Mouse (Mus musculus) 3134 (cell line): ENCODE results near the gene Abhd14a.
A peak's percentile ranks its signal among the peaks of the same experiment; 100 is the strongest.

ENCODE experiments used
- DNase-seq: peaks from one replicate; pipeline ENCODE4 v3.0.0-alpha.2; 2011; ENCODE audit warnings: low spot score; ENCODE audit not compliant: insufficient read length; ENCODE audit errors: extremely low read depth

The Abhd14a gene

DNA sequence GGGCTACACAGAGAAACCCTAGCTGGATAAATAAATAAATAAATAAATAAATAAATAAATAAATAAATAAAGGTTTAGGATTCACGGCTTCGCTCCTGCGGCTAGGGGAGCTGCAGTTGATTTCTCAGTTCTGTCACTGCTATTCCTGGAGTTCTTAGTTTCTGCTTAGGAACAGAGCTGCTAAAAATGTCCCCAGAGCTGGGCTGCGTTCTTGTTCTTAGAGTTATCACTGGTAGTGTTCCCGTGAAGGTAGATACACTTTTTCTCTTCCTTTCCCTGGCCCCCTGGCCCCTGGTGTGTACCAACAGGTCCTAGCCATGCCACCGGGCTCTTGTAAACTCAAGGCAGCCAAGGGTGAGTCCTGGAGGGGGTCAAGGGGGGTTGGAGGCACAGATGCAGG, 30.7 kb downstream of the Abhd14a start:
- no peak for DNase-seq

DNA sequence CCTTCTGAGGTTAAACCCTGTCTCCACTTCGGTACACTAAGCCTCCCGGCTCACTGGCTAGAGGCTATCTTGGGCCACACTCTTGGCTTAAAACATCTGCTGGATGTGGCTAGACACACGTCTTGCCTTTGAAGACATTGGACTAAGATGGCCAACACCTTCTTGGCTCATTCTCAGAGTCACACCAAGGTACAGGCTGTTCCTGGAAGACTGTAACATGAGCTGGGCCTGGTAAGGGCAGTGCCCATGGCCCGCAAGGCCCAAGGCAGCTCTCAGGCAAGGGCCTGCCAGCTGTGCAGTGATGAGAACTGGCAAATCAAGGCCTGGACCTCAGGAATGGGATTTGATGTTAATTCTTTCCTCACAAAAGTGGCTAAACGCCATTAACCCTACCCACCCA, 33.9 kb downstream of the Abhd14a start:
- no peak for DNase-seq

GRCm38 (mm10) chr9:106412210-106412609, 35.3 kb downstream of the Abhd14a start:
- DNase-seq, result no peak

DNA sequence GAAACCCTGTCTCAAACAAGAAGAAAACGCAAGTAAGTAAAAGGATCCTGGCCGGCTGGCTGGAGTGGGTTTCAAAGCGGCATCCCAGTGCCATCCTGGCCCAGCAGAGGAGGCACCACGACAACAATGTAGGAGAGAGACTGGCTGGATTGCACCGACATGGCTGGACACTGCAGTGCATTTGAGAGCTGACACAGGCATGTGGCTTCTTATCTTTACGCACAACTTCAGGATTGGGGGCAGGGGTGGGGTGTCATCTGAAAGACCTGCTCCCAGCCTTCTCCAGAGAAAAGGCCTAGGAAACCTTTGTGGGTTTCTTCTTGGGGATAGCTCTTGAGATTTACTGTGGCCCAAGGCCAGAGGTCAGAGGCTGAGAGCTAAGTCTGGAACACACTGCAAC, 35.7 kb downstream of the Abhd14a start:
- DNase-seq, result no peak

DNA sequence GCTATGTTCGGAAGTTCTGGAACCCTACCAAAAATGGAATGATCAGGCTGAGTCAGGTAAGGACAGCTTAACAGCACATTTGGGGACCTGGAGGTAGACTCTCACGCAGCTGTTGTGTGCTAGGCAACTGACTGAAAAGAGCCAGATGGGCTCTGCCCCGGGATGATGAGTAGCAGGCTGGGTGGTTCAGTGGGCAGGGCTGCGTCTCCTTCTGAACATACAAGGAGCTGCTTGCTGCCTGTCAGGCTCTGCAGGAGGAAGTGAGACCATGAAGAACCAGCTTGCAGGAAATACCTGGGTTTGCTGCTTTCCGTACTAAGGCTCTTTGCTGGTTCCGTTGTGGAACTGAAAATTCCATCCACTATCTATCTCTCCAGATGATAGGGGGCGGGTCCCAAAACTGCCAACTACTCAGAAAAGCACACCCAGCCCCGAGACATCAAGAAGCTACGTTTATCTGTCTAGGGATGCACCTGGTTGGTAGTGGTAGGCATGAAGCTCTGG, 36.3 kb downstream of the Abhd14a start:
- no peak for DNase-seq

DNA sequence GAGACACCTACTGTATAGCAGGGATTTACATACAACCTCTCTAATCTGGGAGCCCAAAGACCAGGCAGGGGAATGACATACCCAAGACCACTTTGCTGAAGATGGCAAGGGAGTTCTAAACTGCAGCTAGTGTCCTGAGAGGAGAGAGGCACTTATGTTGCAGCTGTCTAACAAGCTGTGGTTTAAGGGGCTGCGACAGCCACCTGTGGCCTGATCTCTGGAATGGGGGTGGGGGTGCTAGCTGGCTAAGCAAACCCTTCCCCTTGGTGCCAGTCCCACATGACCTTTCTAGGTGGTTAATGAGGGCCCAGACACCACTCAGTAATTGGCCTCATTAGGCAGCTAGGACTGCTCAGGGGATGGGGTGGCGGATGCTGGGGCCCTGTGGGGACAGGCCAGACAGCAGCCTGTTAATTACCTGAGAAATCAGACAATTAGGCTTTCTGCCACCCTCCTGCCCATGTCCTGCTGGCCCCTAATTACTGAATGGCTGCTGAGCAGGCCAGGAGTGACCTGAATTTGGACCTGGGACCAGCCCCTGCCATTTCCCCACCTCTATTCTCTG, 37.3 kb downstream of the Abhd14a start:
- no peak for DNase-seq

DNA sequence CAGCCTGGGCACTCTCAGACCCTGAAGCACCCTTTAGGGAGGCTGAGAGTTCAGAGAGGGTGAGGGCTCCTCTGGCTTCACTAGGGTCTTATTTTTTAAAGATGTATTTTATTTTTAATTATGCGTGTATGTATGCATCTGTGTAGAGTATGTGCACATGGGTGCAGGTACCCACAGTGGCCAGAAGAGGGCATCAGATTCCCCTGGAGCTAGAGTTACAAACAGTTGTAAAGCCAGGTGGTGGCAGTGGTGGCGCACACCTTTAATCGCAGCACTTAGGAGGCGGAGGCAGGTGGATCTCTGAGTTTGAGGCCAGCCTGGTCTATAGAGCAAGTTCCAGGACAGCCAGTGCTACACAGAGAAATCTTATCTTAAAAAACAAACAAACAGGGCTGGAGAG, 38.4 kb downstream of the Abhd14a start:
- no peak for DNase-seq

- DNase-seq, result no peak
Observed at GRCm38 (mm10) chr9:106406443-106407078, 40.9 kb downstream of the Abhd14a start.

- peak; percentile 89 for DNase-seq
Observed at GRCm38 (mm10) chr9:106405275-106405674, 42.2 kb downstream of the Abhd14a start.

- DNase-seq, result no peak
Observed at GRCm38 (mm10) chr9:106402607-106403375, 44.7 kb downstream of the Abhd14a start.

- DNase-seq, result no peak
Observed at GRCm38 (mm10) chr9:106402149-106402548, 45.3 kb downstream of the Abhd14a start.

DNA sequence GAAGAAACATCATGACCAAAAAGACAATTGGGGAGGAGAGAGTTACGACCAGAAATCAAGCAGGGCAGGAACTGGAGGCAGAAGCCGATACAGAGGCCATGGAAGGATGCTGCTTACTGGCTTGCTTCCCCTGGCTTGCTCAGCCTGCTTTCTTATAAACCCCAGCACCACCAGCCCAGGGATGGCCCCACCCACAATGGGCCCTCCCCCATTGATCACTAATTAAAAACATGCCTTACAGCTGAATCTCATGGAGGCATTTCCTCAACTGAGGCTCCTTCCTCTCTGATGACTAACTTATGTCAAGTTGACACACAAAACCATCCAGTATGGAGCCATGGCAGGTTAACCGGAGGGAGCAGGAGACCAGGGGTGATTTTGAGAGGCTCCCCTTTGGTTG, 47.7 kb downstream of the Abhd14a start:
- no peak for DNase-seq

GRCm38 (mm10) chr9:106398667-106399311, 48.7 kb downstream of the Abhd14a start:
- no peak for DNase-seq

GRCm38 (mm10) chr9:106397733-106398132, 49.7 kb downstream of the Abhd14a start:
- DNase-seq, result no peak

- no peak for DNase-seq
Observed at GRCm38 (mm10) chr9:106394649-106395602, 52.6 kb downstream of the Abhd14a start.

DNA sequence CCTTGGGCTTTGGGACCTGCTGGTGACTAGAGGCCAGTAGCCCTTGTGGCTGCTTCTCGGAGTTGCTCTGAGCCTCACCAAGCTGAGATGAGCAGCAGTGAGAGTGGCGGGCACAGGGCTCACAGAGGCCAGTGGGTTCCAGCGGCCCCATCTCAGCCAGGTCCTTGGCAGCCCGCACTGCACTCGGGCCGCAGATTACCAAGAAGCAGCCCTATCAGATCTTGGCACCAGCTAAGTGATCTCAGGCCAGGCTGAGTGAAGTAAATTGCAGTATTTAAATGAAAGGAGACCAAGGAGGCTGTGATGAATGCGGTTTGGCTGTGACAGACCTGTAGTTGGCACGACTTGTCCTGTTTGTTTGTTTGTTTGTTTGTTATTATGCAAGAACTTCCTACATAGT, 53.9 kb downstream of the Abhd14a start:
- peak; percentile 53 for DNase-seq

DNA sequence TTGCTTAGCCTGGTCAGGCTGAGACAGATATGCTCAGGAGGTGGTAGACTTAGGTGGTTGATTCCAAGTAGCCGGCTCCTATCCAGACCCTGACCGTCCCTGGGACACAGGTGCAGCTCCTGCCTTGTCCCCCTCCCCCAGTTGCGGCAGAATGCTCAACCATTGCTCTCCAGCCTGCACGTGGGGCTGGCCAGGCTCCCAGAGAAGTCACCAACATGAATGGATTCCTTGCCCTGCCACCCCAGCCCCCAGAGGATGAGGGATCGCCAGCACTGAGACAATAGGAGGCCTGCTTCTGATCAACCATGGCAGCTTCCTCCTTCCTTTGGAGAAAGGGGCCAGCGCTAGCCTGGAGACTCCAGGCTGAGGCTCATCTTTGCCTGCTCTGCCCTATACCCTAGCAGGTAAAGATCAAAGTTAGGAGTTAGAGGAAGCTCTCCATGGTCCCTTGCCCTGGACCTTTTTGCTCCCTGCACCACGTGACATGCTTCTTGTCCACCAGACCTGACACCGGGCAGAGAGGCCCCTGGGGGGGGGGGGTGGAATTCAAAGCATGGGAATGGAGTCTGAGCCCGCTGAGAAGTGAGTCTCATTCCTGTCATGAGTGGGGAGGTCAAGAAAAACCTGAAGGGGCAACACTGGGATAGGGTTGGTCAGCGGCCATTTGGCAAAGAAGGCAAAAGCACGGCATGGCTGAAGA, 54.5 kb downstream of the Abhd14a start:
- DNase-seq, result no peak
